Mouse (Mus musculus): ENCODE data around the gene Dhps. TPM values are rescaled to one million over a fixed set of nuclear protein-coding genes. Genes with fewer than 3 reads are reported as not detected.

Dhps gene
- polyA plus RNA-seq, 2 experiments: 44.9 to 47.7 TPM

DNA sequence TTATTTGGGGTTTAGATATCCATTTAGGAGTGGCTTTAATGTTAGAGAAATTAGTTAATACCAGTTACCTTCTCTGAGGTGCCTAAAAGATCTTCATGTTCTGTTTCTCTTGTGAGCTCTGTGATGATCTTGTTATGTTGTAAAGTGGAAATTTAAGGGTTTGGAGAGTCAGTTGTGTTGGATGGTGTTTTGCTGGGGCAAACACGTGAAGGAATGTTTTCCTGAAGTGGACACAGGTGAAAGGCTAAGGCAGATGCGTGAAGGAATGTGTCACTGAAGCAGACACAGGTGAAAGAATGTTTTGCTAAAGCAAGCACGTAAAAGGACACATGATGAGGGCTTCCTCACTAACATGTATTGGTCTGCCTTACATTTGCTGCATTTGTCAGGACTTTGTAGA is 51.4 kb downstream of the Dhps start, which contains the start of gene Zfp791:
Gene Zfp791, minus strand, starts transcription at position 101 of the 400 bp plus-strand sequence.
- no peaks in the 10 kb centered on the region for H3K4me1 ChIP-seq (ENCODE audit: control insufficient read depth, insufficient read depth, low read length)
- ATAC-seq (ENCODE audit: low FRiP score, low read depth) (no peak), DNase-seq (ENCODE audit: low spot score) (no peak)
- H3K9ac ChIP-seq (ENCODE audit: low read depth, low read length, severe bottlenecking): no peak within 1 kb of the TSS
- no peak within 1 kb of the TSS for H3K4me3 ChIP-seq (replicated peaks; ENCODE audit: low read length)
- no peak within 1 kb of the TSS for H3K4me2 ChIP-seq (replicated peaks; ENCODE audit: low read depth, low read length, severe bottlenecking)
- no peaks in the 10 kb centered on the region for H3K9me3 ChIP-seq (ENCODE audit: control insufficient read depth, low read length)
- WGBS: 79% methylated on average over 3 of the region's 3 CpGs
- TF ChIP-seq POLR2A (IDR thresholded peaks at IDR 0.05; ENCODE audit: borderline replicate concordance, extremely low read depth, insufficient read depth, insufficient read length): no peak
- no peaks in the 10 kb centered on the region for H3K27me3 ChIP-seq (ENCODE audit: control insufficient read depth, insufficient read depth, low read length)
- no peak within 1 kb of the TSS for H3K27ac ChIP-seq (replicated peaks; ENCODE audit: low read depth, low read length)
- H3K36me3 ChIP-seq (ENCODE audit: control insufficient read depth, insufficient read depth, low read length): no peaks in the 10 kb centered on the region

- no peak overlapping the region for H3K9ac ChIP-seq (ENCODE audit: low read depth, low read length, severe bottlenecking)
- no peaks in the 10 kb centered on the region for H3K4me1 ChIP-seq (ENCODE audit: control insufficient read depth, insufficient read depth, low read length)
- no peak overlapping the region for H3K4me3 ChIP-seq (replicated peaks; ENCODE audit: low read length)
- DNase-seq (ENCODE audit: low spot score): no peak
- H3K9me3 ChIP-seq (ENCODE audit: control insufficient read depth, low read length): no peaks in the 10 kb centered on the region
- WGBS: 89% methylated on average over 8 of the region's 8 CpGs
- no peak for ATAC-seq (ENCODE audit: low FRiP score, low read depth)
- no peak overlapping the region for H3K27ac ChIP-seq (replicated peaks; ENCODE audit: low read depth, low read length)
- no peak for TF ChIP-seq POLR2A (IDR thresholded peaks at IDR 0.05; ENCODE audit: borderline replicate concordance, extremely low read depth, insufficient read depth, insufficient read length)
- H3K36me3 ChIP-seq (ENCODE audit: control insufficient read depth, insufficient read depth, low read length): no peaks in the 10 kb centered on the region
- H3K4me2 ChIP-seq (replicated peaks; ENCODE audit: low read depth, low read length, severe bottlenecking): no peak overlapping the region
- no peaks in the 10 kb centered on the region for H3K27me3 ChIP-seq (ENCODE audit: control insufficient read depth, insufficient read depth, low read length)
These were observed 52.1 kb downstream of the Dhps start for GRCm38 (mm10) chr8:85123691-85124090.

Small RNA genes within 50 kb of the gene (microRNA-seq; reads per million reads assigned to microRNA genes)
- gene Gm23388 (0.69 reads per million), gene Mir7070 (1.1 reads per million)

Other genes starting within 250 kb of the Dhps start
- gene Dand5, start 248.9 kb upstream of the Dhps start, polyA plus RNA-seq (2012; rRNA removed): 5.7 and 5.9 TPM in 2 replicates
- gene Dand5, start 248.9 kb upstream of the Dhps start, polyA plus RNA-seq (2014; fragmentation: Nextera tagmentation; extraction: Ambion mirVana): 6.4 and 6.9 TPM in 2 replicates
- gene Gadd45gip1, start 240.2 kb upstream of the Dhps start, polyA plus RNA-seq (2012; rRNA removed): 39.8 and 45.6 TPM in 2 replicates
- 43.2 and 44.9 TPM in 2 replicates for gene Gadd45gip1, start 240.2 kb upstream of the Dhps start, polyA plus RNA-seq (2014; fragmentation: Nextera tagmentation; extraction: Ambion mirVana)
- 82.0 and 82.4 TPM in 2 replicates for gene Rad23a, start 231.1 kb upstream of the Dhps start, polyA plus RNA-seq (2012; rRNA removed)
- 104 and 109 TPM in 2 replicates for gene Rad23a, start 231.1 kb upstream of the Dhps start, polyA plus RNA-seq (2014; fragmentation: Nextera tagmentation; extraction: Ambion mirVana)
- 575 and 831 TPM in 2 replicates for gene Calr, start 224.8 kb upstream of the Dhps start, polyA plus RNA-seq (2012; rRNA removed)
- 802 and 827 TPM in 2 replicates for gene Calr, start 224.8 kb upstream of the Dhps start, polyA plus RNA-seq (2014; fragmentation: Nextera tagmentation; extraction: Ambion mirVana)
- gene Farsa, start 214.8 kb upstream of the Dhps start, polyA plus RNA-seq (2012; rRNA removed): 105 and 123 TPM in 2 replicates
- gene Farsa, start 214.8 kb upstream of the Dhps start, polyA plus RNA-seq (2014; fragmentation: Nextera tagmentation; extraction: Ambion mirVana): 78.4 and 81.2 TPM in 2 replicates
- 30.5 and 36.9 TPM in 2 replicates for gene Syce2, start 199.6 kb upstream of the Dhps start, polyA plus RNA-seq (2012; rRNA removed)
- 75.3 and 78.4 TPM in 2 replicates for gene Syce2, start 199.6 kb upstream of the Dhps start, polyA plus RNA-seq (2014; fragmentation: Nextera tagmentation; extraction: Ambion mirVana)
- gene Gcdh, start 177.8 kb upstream of the Dhps start, polyA plus RNA-seq (2012; rRNA removed): 45.8 and 58.9 TPM in 2 replicates
- gene Gcdh, start 177.8 kb upstream of the Dhps start, polyA plus RNA-seq (2014; fragmentation: Nextera tagmentation; extraction: Ambion mirVana): 29.8 and 34.5 TPM in 2 replicates
- 2.5 and 3.0 TPM in 2 replicates for gene Klf1, start 169.8 kb upstream of the Dhps start, polyA plus RNA-seq (2012; rRNA removed)
- gene Klf1, start 169.8 kb upstream of the Dhps start, polyA plus RNA-seq (2014; fragmentation: Nextera tagmentation; extraction: Ambion mirVana): 1.4 and 2.0 TPM in 2 replicates
- gene Dnase2a, start 163.2 kb upstream of the Dhps start, polyA plus RNA-seq (2012; rRNA removed): 18.5 and 20.5 TPM in 2 replicates
- 13.8 and 15.4 TPM in 2 replicates for gene Dnase2a, start 163.2 kb upstream of the Dhps start, polyA plus RNA-seq (2014; fragmentation: Nextera tagmentation; extraction: Ambion mirVana)
- gene Mast1, start 134.4 kb upstream of the Dhps start, polyA plus RNA-seq (2012; rRNA removed): 0.36 and 0.50 TPM in 2 replicates
- 0.15 and 0.32 TPM in 2 replicates for gene Mast1, start 134.4 kb upstream of the Dhps start, polyA plus RNA-seq (2014; fragmentation: Nextera tagmentation; extraction: Ambion mirVana)
- gene Rtbdn, start 124.8 kb upstream of the Dhps start, polyA plus RNA-seq (2012; rRNA removed): not detected in 2 replicates
- not detected in 2 replicates for gene Rtbdn, start 124.8 kb upstream of the Dhps start, polyA plus RNA-seq (2014; fragmentation: Nextera tagmentation; extraction: Ambion mirVana)
- 2.0 TPM in 1 of 2 replicates, not detected in the other for gene Gm49661, start 102.3 kb upstream of the Dhps start, polyA plus RNA-seq (2012; rRNA removed)
- gene Gm49661, start 102.3 kb upstream of the Dhps start, polyA plus RNA-seq (2014; fragmentation: Nextera tagmentation; extraction: Ambion mirVana): not detected in 2 replicates
- gene Prdx2, start 102.2 kb upstream of the Dhps start, polyA plus RNA-seq (2012; rRNA removed): 387 and 405 TPM in 2 replicates
- 839 and 877 TPM in 2 replicates for gene Prdx2, start 102.2 kb upstream of the Dhps start, polyA plus RNA-seq (2014; fragmentation: Nextera tagmentation; extraction: Ambion mirVana)
- gene Rnaseh2a, start 102.0 kb upstream of the Dhps start, polyA plus RNA-seq (2012; rRNA removed): 58.6 and 60.8 TPM in 2 replicates
- gene Rnaseh2a, start 102.0 kb upstream of the Dhps start, polyA plus RNA-seq (2014; fragmentation: Nextera tagmentation; extraction: Ambion mirVana): 87.6 and 90.8 TPM in 2 replicates
- 11.3 and 16.4 TPM in 2 replicates for gene Junb, start 93.0 kb upstream of the Dhps start, polyA plus RNA-seq (2012; rRNA removed)
- gene Junb, start 93.0 kb upstream of the Dhps start, polyA plus RNA-seq (2014; fragmentation: Nextera tagmentation; extraction: Ambion mirVana): 16.9 and 18.0 TPM in 2 replicates
- 15.1 and 17.7 TPM in 2 replicates for gene Hook2, start 81.2 kb upstream of the Dhps start, polyA plus RNA-seq (2012; rRNA removed)
- gene Hook2, start 81.2 kb upstream of the Dhps start, polyA plus RNA-seq (2014; fragmentation: Nextera tagmentation; extraction: Ambion mirVana): 17.4 and 18.1 TPM in 2 replicates
- 0.08 and 0.15 TPM in 2 replicates for gene Best2, start 57.2 kb upstream of the Dhps start, polyA plus RNA-seq (2012; rRNA removed)
- not detected in 2 replicates for gene Best2, start 57.2 kb upstream of the Dhps start, polyA plus RNA-seq (2014; fragmentation: Nextera tagmentation; extraction: Ambion mirVana)
- gene Asna1, start 46.5 kb upstream of the Dhps start, polyA plus RNA-seq (2012; rRNA removed): 173 and 207 TPM in 2 replicates
- 95.0 and 98.0 TPM in 2 replicates for gene Asna1, start 46.5 kb upstream of the Dhps start, polyA plus RNA-seq (2014; fragmentation: Nextera tagmentation; extraction: Ambion mirVana)
- 163 and 168 TPM in 2 replicates for gene Trir, start 44.9 kb upstream of the Dhps start, polyA plus RNA-seq (2012; rRNA removed)
- gene Trir, start 44.9 kb upstream of the Dhps start, polyA plus RNA-seq (2014; fragmentation: Nextera tagmentation; extraction: Ambion mirVana): 135 and 156 TPM in 2 replicates
- gene Tnpo2, start 34.8 kb upstream of the Dhps start, polyA plus RNA-seq (2012; rRNA removed): 89.9 and 112 TPM in 2 replicates
- gene Tnpo2, start 34.8 kb upstream of the Dhps start, polyA plus RNA-seq (2014; fragmentation: Nextera tagmentation; extraction: Ambion mirVana): 16.9 and 18.0 TPM in 2 replicates
- gene Fbxw9, start 11.7 kb upstream of the Dhps start, polyA plus RNA-seq (2012; rRNA removed): 51.0 and 73.3 TPM in 2 replicates
- 28.6 and 30.5 TPM in 2 replicates for gene Fbxw9, start 11.7 kb upstream of the Dhps start, polyA plus RNA-seq (2014; fragmentation: Nextera tagmentation; extraction: Ambion mirVana)
- 0.99 TPM in 1 of 2 replicates, not detected in the other for gene Gm5741, start 3.8 kb upstream of the Dhps start, polyA plus RNA-seq (2012; rRNA removed)
- 0.74 and 1.6 TPM in 2 replicates for gene Gm5741, start 3.8 kb upstream of the Dhps start, polyA plus RNA-seq (2014; fragmentation: Nextera tagmentation; extraction: Ambion mirVana)
- gene Wdr83os, start 9.0 kb downstream of the Dhps start, polyA plus RNA-seq (2012; rRNA removed): 87.2 and 112 TPM in 2 replicates
- 138 and 139 TPM in 2 replicates for gene Wdr83os, start 9.0 kb downstream of the Dhps start, polyA plus RNA-seq (2014; fragmentation: Nextera tagmentation; extraction: Ambion mirVana)
- 53.2 and 58.4 TPM in 2 replicates for gene Wdr83, start 9.5 kb downstream of the Dhps start, polyA plus RNA-seq (2012; rRNA removed)
- 36.8 and 38.4 TPM in 2 replicates for gene Wdr83, start 9.5 kb downstream of the Dhps start, polyA plus RNA-seq (2014; fragmentation: Nextera tagmentation; extraction: Ambion mirVana)
- gene Man2b1, start 11.5 kb downstream of the Dhps start, polyA plus RNA-seq (2012; rRNA removed): 46.7 and 54.1 TPM in 2 replicates
- 32.9 and 34.2 TPM in 2 replicates for gene Man2b1, start 11.5 kb downstream of the Dhps start, polyA plus RNA-seq (2014; fragmentation: Nextera tagmentation; extraction: Ambion mirVana)
- 1.8 and 2.4 TPM in 2 replicates for gene Zfp791, start 51.3 kb downstream of the Dhps start, polyA plus RNA-seq (2012; rRNA removed)
- gene Zfp791, start 51.3 kb downstream of the Dhps start, polyA plus RNA-seq (2014; fragmentation: Nextera tagmentation; extraction: Ambion mirVana): 0.77 and 1.8 TPM in 2 replicates
- not detected in 2 replicates for gene Cks1brt, start 80.2 kb downstream of the Dhps start, polyA plus RNA-seq (2012; rRNA removed)
- gene Cks1brt, start 80.2 kb downstream of the Dhps start, polyA plus RNA-seq (2014; fragmentation: Nextera tagmentation; extraction: Ambion mirVana): not detected in 2 replicates
- not detected in 2 replicates for gene Olfr371, start 154.2 kb downstream of the Dhps start, polyA plus RNA-seq (2012; rRNA removed)
- not detected in 2 replicates for gene Olfr371, start 154.2 kb downstream of the Dhps start, polyA plus RNA-seq (2014; fragmentation: Nextera tagmentation; extraction: Ambion mirVana)
- 77.6 and 99.3 TPM in 2 replicates for gene Orc6, start 227.9 kb downstream of the Dhps start, polyA plus RNA-seq (2012; rRNA removed)
- gene Orc6, start 227.9 kb downstream of the Dhps start, polyA plus RNA-seq (2014; fragmentation: Nextera tagmentation; extraction: Ambion mirVana): 95.2 and 99.2 TPM in 2 replicates
- 52.5 and 61.9 TPM in 2 replicates for gene Vps35, start 228.0 kb downstream of the Dhps start, polyA plus RNA-seq (2012; rRNA removed)
- 123 and 125 TPM in 2 replicates for gene Vps35, start 228.0 kb downstream of the Dhps start, polyA plus RNA-seq (2014; fragmentation: Nextera tagmentation; extraction: Ambion mirVana)